ENCODE assay signal across 8 mouse cellular contexts in genomic region chr4:88033216-88033653, GRCm38 (mm10). TPM values are rescaled to one million over a fixed set of nuclear protein-coding genes. Genes with fewer than 3 reads are reported as not detected.
DNase-seq lines count a peak whose midpoint lies in the region; ATAC-seq and TF ChIP-seq lines count a peak whose summit lies in the region.

Mllt3 (minus strand) TSS chr4:88033364.

- under 1% methylated on average over 37 of the region's 37 CpGs for WGBS in forebrain, embryonic 16.5 days
- under 1% methylated on average over 37 of the region's 37 CpGs for WGBS in lung, embryonic 15.5 days

- peaks cover 38% of the 10 kb centered on the region for H3K4me1 ChIP-seq in G1E (ENCODE audit: insufficient read depth, low read depth, low read length)
- peaks cover 31% of the 10 kb centered on the region for H3K4me1 ChIP-seq in forebrain, embryonic 16.5 days (replicated peaks; ENCODE audit: control insufficient read depth, insufficient read depth, low read length)
- H3K4me1 ChIP-seq in lung, embryonic 15.5 days: peaks cover 25% of the 10 kb centered on the region

- H3K27ac ChIP-seq in forebrain, embryonic 16.5 days (ENCODE audit: low read length): peak within 1 kb of the TSS; percentile 99
- peak within 1 kb of the TSS; percentile 97 for H3K27ac ChIP-seq in lung, embryonic 15.5 days

- peak within 1 kb of the TSS; percentile 89 for H3K4me3 ChIP-seq in G1E (ENCODE audit: low read depth, low read length)
- H3K4me3 ChIP-seq in forebrain, embryonic 16.5 days (replicated peaks; ENCODE audit: low read length): peak within 1 kb of the TSS; percentile 95
- peak within 1 kb of the TSS; percentile 93 for H3K4me3 ChIP-seq in lung, embryonic 15.5 days

- H3K9me3 ChIP-seq in G1E (replicated peaks): no peaks in the 10 kb centered on the region
- no peaks in the 10 kb centered on the region for H3K9me3 ChIP-seq in forebrain, embryonic 16.5 days (ENCODE audit: control insufficient read depth, low read length)
- H3K9me3 ChIP-seq in lung, embryonic 15.5 days: no peaks in the 10 kb centered on the region

- no peaks in the 10 kb centered on the region for H3K27me3 ChIP-seq in G1E (ENCODE audit: insufficient read depth, low read length)
- no peaks in the 10 kb centered on the region; the same call in 1 of the 2 replicates for H3K27me3 ChIP-seq in forebrain, embryonic 16.5 days (replicated peaks; ENCODE audit: control insufficient read depth, insufficient read depth, low read length)
- no peaks in the 10 kb centered on the region for H3K27me3 ChIP-seq in lung, embryonic 15.5 days

- peak within 1 kb of the TSS; percentile 87 for H3K4me2 ChIP-seq in forebrain, embryonic 16.5 days (ENCODE audit: low read length)
- H3K4me2 ChIP-seq in lung, embryonic 15.5 days: peak within 1 kb of the TSS; percentile 92

- ATAC-seq in G1E (ENCODE audit: extremely low read depth, insufficient number of reproducible peaks, low FRiP score, poor library complexity, severe bottlenecking): peak; percentile 76
- ATAC-seq in forebrain, embryonic 16.5 days: peak; percentile 91
- ATAC-seq in lung, embryonic 15.5 days (ENCODE audit: borderline replicate concordance, extremely low read depth, low FRiP score, low TSS enrichment): peak; percentile 94

- no peak for TF ChIP-seq CTCF in G1E (IDR thresholded peaks at IDR 0.05; ENCODE audit: low read depth, low read length)

- peak within 1 kb of the TSS; percentile 92 for H3K9ac ChIP-seq in forebrain, embryonic 16.5 days (replicated peaks; ENCODE audit: low read depth, low read length)
- H3K9ac ChIP-seq in lung, embryonic 15.5 days: peak within 1 kb of the TSS; percentile 84

- peak; percentile 97 for DNase-seq in G1E (ENCODE audit: low spot score)
- DNase-seq in cerebellum, adult 18-20 months: peak; percentile 95 to 97
- peak; percentile 97 for DNase-seq in heart, postnatal 4 days
- peak; percentile 89 for DNase-seq in layer of hippocampus, adult 8-10 months (ENCODE audit: low spot score in 2 of 2)
- DNase-seq in ovary, adult 18-20 months (ENCODE audit: low spot score): peak; percentile 95
- DNase-seq in thymus, postnatal 0 days (ENCODE audit: low spot score): peak; percentile 97

- H3K36me3 ChIP-seq in G1E (replicated peaks): peaks cover 15% of the 10 kb centered on the region
- H3K36me3 ChIP-seq in forebrain, embryonic 16.5 days (ENCODE audit: control insufficient read depth, insufficient read depth): no peaks in the 10 kb centered on the region
- no peaks in the 10 kb centered on the region for H3K36me3 ChIP-seq in lung, embryonic 15.5 days

RNA-seq across cellular contexts. Expression of gene Mllt3, which starts in this region (rescaled TPM):
- 105 and 123 TPM in 2 replicates for total RNA-seq in G1E (2014; fragmentation: Nextera tagmentation)
- total RNA-seq in G1E (2017): 79.6 and 97.8 TPM in 2 replicates
- 10.6 and 12.1 TPM in 2 replicates for polyA plus RNA-seq in G1E (2012)
- 130 and 147 TPM in 2 replicates for polyA plus RNA-seq in forebrain, embryonic 16.5 days (2015; fragmentation: Nextera tagmentation; extraction: Ambion mirVana)
- 10 to 100 TPM; 14.0 to 17.7 TPM for total RNA-seq in heart, postnatal 4 days (2021)
- 10 to 100 TPM; 46.6 to 65.1 (median 57.3) TPM for total RNA-seq in layer of hippocampus, adult 8-10 months (2022)
- polyA plus RNA-seq in lung, embryonic 15.5 days (2015; fragmentation: Nextera tagmentation; extraction: Ambion mirVana): 44.3 and 45.6 TPM in 2 replicates
- 30.0 and 34.7 TPM in 2 replicates for polyA plus RNA-seq in thymus, postnatal 0 days (2015; fragmentation: Nextera tagmentation; extraction: Ambion mirVana)

Comparison
In these comparisons a context has a peak if more than half of its experiments do, and no peak if none do; other contexts are left out.
1. Peak in every context shown above with its lines: DNase-seq, ATAC-seq, H3K4me3 ChIP-seq and H3K27ac ChIP-seq.